Mouse (Mus musculus) forebrain, embryonic 16.5 days (tissue): ENCODE data around the gene Caprin1. TPM values are rescaled to one million over a fixed set of nuclear protein-coding genes. Genes with fewer than 3 reads are reported as not detected.

Source experiments
- ATAC-seq: fragments of 200-750 bp; cut with Nextera tagmentation; 2 replicates; pipeline ENCODE4 v1.8.0; 2017; ENCODE audit warnings: mild to moderate bottlenecking, moderate library complexity
- H3K27ac ChIP-seq: fragments of 300-500 bp; sonication (generic); 2 replicates; pipeline ENCODE4 v1.5.1; 2014; ENCODE audit warnings: low read length, control low read depth
- H3K27me3 ChIP-seq: fragments of 300-500 bp; sonication (generic); replicated peaks from 2 replicates; pipeline ENCODE4 v1.6.1; 2014; ENCODE audit warnings: low read length; ENCODE audit not compliant: control insufficient read depth, insufficient read depth
- H3K36me3 ChIP-seq: fragments of 300-500 bp; sonication (generic); 2 replicates; pipeline ENCODE4 v1.6.1; 2014; ENCODE audit not compliant: control insufficient read depth, insufficient read depth
- H3K4me1 ChIP-seq: fragments of 300-500 bp; sonication (generic); replicated peaks from 2 replicates; pipeline ENCODE4 v1.6.1; 2014; ENCODE audit warnings: low read length; ENCODE audit not compliant: control insufficient read depth, insufficient read depth
- H3K4me2 ChIP-seq: fragments of 300-500 bp; sonication (generic); 2 replicates; pipeline ENCODE4 v1.6.1; 2014; ENCODE audit warnings: mild to moderate bottlenecking, low read length, control low read depth
- H3K4me3 ChIP-seq: fragments of 300-500 bp; sonication (generic); replicated peaks from 2 replicates; pipeline ENCODE4 v1.5.1; 2014; ENCODE audit warnings: mild to moderate bottlenecking, low read length, control low read depth
- H3K9ac ChIP-seq: fragments of 300-500 bp; sonication (generic); replicated peaks from 2 replicates; pipeline ENCODE4 v1.6.1; 2014; ENCODE audit warnings: low read depth, low read length, control low read depth
- H3K9me3 ChIP-seq: fragments of 300-500 bp; sonication (generic); 2 replicates; pipeline ENCODE4 v1.6.1; 2016; ENCODE audit warnings: low read length; ENCODE audit not compliant: control insufficient read depth
- WGBS: fragments of 180-500 bp; shearing (Covaris S2); extraction: QIAGEN DNeasy Blood & Tissue Kit; methylation state at CpG from one replicate; pipeline ENCODE4 v1.1.7; 2014; 5-methylcytosine and 5-hydroxymethylcytosine counted together
- polyA plus RNA-seq: library from polyadenylated mRNA; unstranded; fragments of >200 nt; fragmentation: Nextera tagmentation; extraction: Ambion mirVana; gene quantifications from 2 replicates; pipeline ENCODE4 v1.2.1, GENCODE M21; 2015

Caprin1 gene
- polyA plus RNA-seq, 1 experiment from 2014 or later: 472 TPM

GRCm38 (mm10) chr2:103746761-103747160, 50.7 kb downstream of the Caprin1 start:
- Histone ChIP-seq H3K27me3 (no peaks in the 10 kb centered on the region), H3K9me3 (no peaks in the 10 kb centered on the region), H3K36me3 (0 out of 2 replicates have a peak, but pooled peaks cover 5% of the 10 kb centered on the region), H3K9ac (no peak overlapping the region), H3K4me3 (no peak overlapping the region), H3K4me2 (no peak overlapping the region), H3K4me1 (no peaks in the 10 kb centered on the region), H3K27ac (no peak overlapping the region)
- WGBS: 87% methylated on average over 2 of the region's 2 CpGs
- ATAC-seq: no peak

GRCm38 (mm10) chr2:103746096-103746495, 51.4 kb downstream of the Caprin1 start:
- H3K27me3 ChIP-seq: no peaks in the 10 kb centered on the region
- no peak overlapping the region for H3K27ac ChIP-seq
- 0 out of 2 replicates have a peak, but pooled peaks cover 5% of the 10 kb centered on the region for H3K36me3 ChIP-seq
- 74% methylated on average over 2 of the region's 2 CpGs for WGBS
- no peak overlapping the region for H3K4me2 ChIP-seq
- H3K9me3 ChIP-seq: no peaks in the 10 kb centered on the region
- no peak overlapping the region for H3K4me3 ChIP-seq
- no peaks in the 10 kb centered on the region for H3K4me1 ChIP-seq
- H3K9ac ChIP-seq: no peak overlapping the region
- no peak for ATAC-seq

- H3K27ac ChIP-seq: no peak overlapping the region
- H3K36me3 ChIP-seq: 0 out of 2 replicates have a peak, but pooled peaks cover 7% of the 10 kb centered on the region
- 76% methylated on average over 5 of the region's 5 CpGs for WGBS
- no peaks in the 10 kb centered on the region for H3K4me1 ChIP-seq
- H3K4me2 ChIP-seq: no peak overlapping the region
- no peak overlapping the region for H3K9ac ChIP-seq
- ATAC-seq: no peak
- H3K9me3 ChIP-seq: no peaks in the 10 kb centered on the region
- no peak overlapping the region for H3K4me3 ChIP-seq
- H3K27me3 ChIP-seq: no peaks in the 10 kb centered on the region
Measured at GRCm38 (mm10) chr2:103745481-103745880, 52.0 kb downstream of the Caprin1 start.

GRCm38 (mm10) chr2:103743988-103744387, 53.5 kb downstream of the Caprin1 start:
- no peak overlapping the region for H3K4me3 ChIP-seq
- WGBS: 78% methylated on average over 7 of the region's 7 CpGs
- no peak overlapping the region for H3K9ac ChIP-seq
- H3K27me3 ChIP-seq: no peaks in the 10 kb centered on the region
- ATAC-seq: no peak; the same call in 1 of the 2 replicates
- no peaks in the 10 kb centered on the region for H3K4me1 ChIP-seq
- H3K9me3 ChIP-seq: no peaks in the 10 kb centered on the region
- no peak overlapping the region for H3K27ac ChIP-seq
- H3K36me3 ChIP-seq: 0 out of 2 replicates have a peak, but pooled peaks cover 10% of the 10 kb centered on the region
- no peak overlapping the region for H3K4me2 ChIP-seq

GRCm38 (mm10) chr2:103743536-103743935, 53.9 kb downstream of the Caprin1 start:
- Histone ChIP-seq H3K27me3 (no peaks in the 10 kb centered on the region), H3K4me1 (no peaks in the 10 kb centered on the region), H3K9ac (no peak overlapping the region), H3K4me2 (no peak overlapping the region), H3K27ac (no peak overlapping the region), H3K36me3 (0 out of 2 replicates have a peak, but pooled peaks cover 10% of the 10 kb centered on the region), H3K4me3 (no peak overlapping the region), H3K9me3 (no peaks in the 10 kb centered on the region)
- WGBS: 91% methylated on average over 2 of the region's 2 CpGs
- no peak for ATAC-seq

GRCm38 (mm10) chr2:103742821-103743220, 54.6 kb downstream of the Caprin1 start:
- Histone ChIP-seq H3K27me3 (no peaks in the 10 kb centered on the region), H3K9ac (no peak overlapping the region), H3K9me3 (no peaks in the 10 kb centered on the region), H3K4me1 (no peaks in the 10 kb centered on the region), H3K4me3 (no peak overlapping the region), H3K27ac (no peak overlapping the region), H3K36me3 (0 out of 2 replicates have a peak, but pooled peaks cover 8% of the 10 kb centered on the region), H3K4me2 (no peak overlapping the region)
- 98% methylated on average over 6 of the region's 6 CpGs for WGBS
- no peak for ATAC-seq

GRCm38 (mm10) chr2:103731423-103731822, 66.0 kb downstream of the Caprin1 start:
- H3K9me3 ChIP-seq: no peaks in the 10 kb centered on the region
- 95% methylated on average over 6 of the region's 6 CpGs for WGBS
- H3K27ac ChIP-seq: no peak overlapping the region
- ATAC-seq: no peak
- no peak overlapping the region for H3K4me3 ChIP-seq
- H3K9ac ChIP-seq: no peak overlapping the region
- H3K4me2 ChIP-seq: no peak overlapping the region
- peaks cover 18% of the 10 kb centered on the region for H3K36me3 ChIP-seq
- H3K27me3 ChIP-seq: no peaks in the 10 kb centered on the region
- H3K4me1 ChIP-seq: no peaks in the 10 kb centered on the region

GRCm38 (mm10) chr2:103730999-103731398, 66.5 kb downstream of the Caprin1 start:
- WGBS: 81% methylated on average over 8 of the region's 8 CpGs
- no peak overlapping the region for H3K27ac ChIP-seq
- H3K4me1 ChIP-seq: no peaks in the 10 kb centered on the region
- no peaks in the 10 kb centered on the region for H3K9me3 ChIP-seq
- H3K36me3 ChIP-seq: peaks cover 18% of the 10 kb centered on the region
- H3K9ac ChIP-seq: no peak overlapping the region
- ATAC-seq: no peak
- H3K27me3 ChIP-seq: no peaks in the 10 kb centered on the region
- no peak overlapping the region for H3K4me3 ChIP-seq
- H3K4me2 ChIP-seq: no peak overlapping the region

- peaks cover 7% of the 10 kb centered on the region for H3K36me3 ChIP-seq
- ATAC-seq: no peak
- WGBS: 90% methylated on average over 12 of the region's 12 CpGs
Measured at GRCm38 (mm10) chr2:103728027-103728540, 69.4 kb downstream of the Caprin1 start.

GRCm38 (mm10) chr2:103724521-103724920, 72.9 kb downstream of the Caprin1 start:
- no peak overlapping the region for H3K4me2 ChIP-seq
- H3K9me3 ChIP-seq: no peaks in the 10 kb centered on the region
- no peak overlapping the region for H3K9ac ChIP-seq
- no peak for ATAC-seq
- no peaks in the 10 kb centered on the region for H3K27me3 ChIP-seq
- 92% methylated on average over 2 of the region's 2 CpGs for WGBS
- H3K4me1 ChIP-seq: no peaks in the 10 kb centered on the region
- no peak overlapping the region for H3K27ac ChIP-seq
- peaks cover 10% of the 10 kb centered on the region for H3K36me3 ChIP-seq
- no peak overlapping the region for H3K4me3 ChIP-seq

More at GRCm38 (mm10) chr2:103728027-103728540, 69.4 kb downstream of the Caprin1 start:
- no peaks in the 10 kb centered on the region for H3K4me1 ChIP-seq
- H3K4me2 ChIP-seq: no peak overlapping the region
- no peak overlapping the region for H3K27ac ChIP-seq
- no peak overlapping the region for H3K4me3 ChIP-seq
- no peaks in the 10 kb centered on the region for H3K27me3 ChIP-seq
- no peak overlapping the region for H3K9ac ChIP-seq
- no peaks in the 10 kb centered on the region for H3K9me3 ChIP-seq
